Mouse (Mus musculus): Measurements from ENCODE around the gene Fgf3.

Gene Fgf3

DNA sequence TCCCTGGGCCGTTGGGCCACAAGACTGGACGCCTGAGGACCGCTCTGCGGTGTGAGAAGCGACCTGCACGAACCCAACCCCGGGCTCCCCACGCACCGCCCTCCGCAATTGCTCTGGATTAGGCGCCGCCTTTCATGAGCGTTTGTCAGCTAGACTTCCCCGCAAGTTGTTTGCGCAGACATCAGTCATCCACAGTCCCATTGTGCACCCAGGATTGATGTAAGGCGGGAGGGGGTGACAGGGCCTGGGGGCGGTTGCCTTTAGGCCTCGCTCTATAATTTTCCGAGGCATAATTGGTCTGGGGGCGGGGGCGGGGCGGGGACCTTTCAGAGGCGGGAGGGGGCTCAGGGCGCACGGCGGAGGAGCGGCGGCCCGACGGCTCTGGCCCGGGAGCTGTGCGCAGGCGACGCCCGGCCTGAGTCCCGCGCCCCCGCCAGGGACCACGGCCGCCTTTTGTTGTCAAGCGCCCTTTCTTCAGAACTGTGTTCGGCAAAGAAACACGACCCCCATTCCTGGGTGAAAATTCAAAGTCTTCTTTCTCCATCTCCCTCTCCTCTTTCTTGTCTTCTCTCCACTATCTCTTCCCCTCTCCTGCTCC, at the start of gene Fgf3:
TSS of gene Fgf3 (plus strand) at position 193 of the 598 bp plus-strand sequence.
- DNase-seq (ENCODE audit: low spot score), result no peak

DNA sequence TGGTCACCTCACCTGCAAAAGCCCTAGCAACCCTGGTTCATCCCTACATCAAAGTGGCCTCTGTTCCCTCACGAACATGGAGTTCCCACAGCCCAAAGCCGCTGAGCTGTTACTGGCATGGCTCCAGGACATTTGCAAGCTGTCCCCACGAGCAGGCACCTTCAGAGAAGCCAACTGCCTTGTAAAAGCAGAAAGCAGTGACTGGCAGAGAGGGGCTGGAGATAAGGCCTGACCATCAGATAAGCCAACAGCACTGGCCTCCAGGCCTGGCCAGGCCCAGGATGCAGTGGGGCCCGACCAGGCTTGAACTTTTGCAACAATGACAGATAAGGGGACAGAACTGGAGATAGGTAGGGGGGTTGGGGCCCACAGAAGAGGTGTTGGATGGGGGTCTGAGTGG, 49.3 kb upstream of the Fgf3 start:
- DNase-seq (ENCODE audit: low spot score), result peak; percentile 48

DNA sequence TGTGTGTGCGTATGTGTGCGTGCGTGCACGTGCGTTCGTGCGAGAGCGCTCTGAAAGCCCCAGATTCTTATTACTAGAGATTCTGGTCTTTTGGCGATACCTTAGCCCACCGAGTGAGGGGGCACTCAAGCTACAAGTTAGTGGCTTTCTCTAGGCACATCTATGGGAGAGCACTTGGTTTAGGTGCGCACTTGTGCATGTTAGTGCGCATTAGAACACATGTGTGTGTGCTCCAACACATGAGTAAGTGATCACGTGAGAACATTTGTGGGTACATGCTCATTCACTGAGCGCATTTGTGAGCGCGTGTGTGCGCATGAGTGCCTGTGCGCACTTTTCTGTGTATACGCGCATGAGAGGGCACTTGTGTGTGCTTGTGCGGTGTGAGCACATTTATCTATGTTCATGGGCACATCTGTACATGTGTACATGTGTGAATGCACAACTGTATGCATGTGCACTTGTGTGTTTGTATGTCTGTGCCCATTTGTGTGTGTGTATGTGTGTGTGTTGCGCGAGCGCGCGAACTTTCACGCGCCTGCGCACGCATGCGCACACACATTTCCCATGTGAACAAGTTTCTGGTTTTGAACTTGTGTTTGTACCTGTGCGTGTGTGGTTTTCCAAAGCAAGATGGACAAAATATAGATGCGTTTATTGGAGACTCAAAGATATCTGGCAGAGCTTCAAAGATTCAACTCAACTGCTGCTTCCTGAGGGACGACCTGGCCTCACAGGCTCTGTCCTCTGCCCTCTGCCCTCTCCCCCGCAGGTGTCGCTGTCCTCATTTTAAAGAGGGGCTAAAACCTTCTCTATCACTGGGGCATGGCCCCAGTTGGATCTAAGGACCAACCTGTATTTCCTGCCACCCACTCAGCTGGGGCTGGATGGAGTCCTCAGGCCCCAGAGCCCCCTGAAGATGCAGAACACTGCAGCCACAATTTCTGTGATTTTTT, 48.0 kb upstream of the Fgf3 start:
- no peak for DNase-seq (ENCODE audit: low spot score)

GRCm38 (mm10) chr7:144791426-144791825, 46.5 kb upstream of the Fgf3 start:
- no peak for DNase-seq (ENCODE audit: low spot score)

DNA sequence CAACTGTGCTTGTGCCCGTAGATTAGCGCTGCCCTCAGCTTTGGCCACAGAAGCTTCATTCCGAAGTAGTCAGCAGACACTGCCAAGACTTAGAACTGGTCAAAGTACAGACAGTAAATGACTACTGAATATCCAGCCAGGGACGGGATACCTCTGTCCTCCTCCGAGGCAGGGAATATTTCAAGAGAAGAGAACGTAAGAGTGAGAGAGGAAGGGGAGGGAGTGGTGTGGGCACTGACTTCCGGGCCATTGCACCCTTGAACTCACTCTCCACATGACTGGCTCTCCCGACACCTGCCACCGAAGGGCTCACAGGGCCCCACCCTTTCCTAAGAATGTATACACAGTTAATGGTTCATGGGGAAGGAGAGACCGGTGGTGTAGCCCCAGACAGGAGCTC, 44.6 kb upstream of the Fgf3 start:
- DNase-seq (ENCODE audit: low spot score), result no peak

- peak; percentile 73 for DNase-seq (ENCODE audit: low spot score)
Measured at GRCm38 (mm10) chr7:144795976-144796474, 41.9 kb upstream of the Fgf3 start.

DNA sequence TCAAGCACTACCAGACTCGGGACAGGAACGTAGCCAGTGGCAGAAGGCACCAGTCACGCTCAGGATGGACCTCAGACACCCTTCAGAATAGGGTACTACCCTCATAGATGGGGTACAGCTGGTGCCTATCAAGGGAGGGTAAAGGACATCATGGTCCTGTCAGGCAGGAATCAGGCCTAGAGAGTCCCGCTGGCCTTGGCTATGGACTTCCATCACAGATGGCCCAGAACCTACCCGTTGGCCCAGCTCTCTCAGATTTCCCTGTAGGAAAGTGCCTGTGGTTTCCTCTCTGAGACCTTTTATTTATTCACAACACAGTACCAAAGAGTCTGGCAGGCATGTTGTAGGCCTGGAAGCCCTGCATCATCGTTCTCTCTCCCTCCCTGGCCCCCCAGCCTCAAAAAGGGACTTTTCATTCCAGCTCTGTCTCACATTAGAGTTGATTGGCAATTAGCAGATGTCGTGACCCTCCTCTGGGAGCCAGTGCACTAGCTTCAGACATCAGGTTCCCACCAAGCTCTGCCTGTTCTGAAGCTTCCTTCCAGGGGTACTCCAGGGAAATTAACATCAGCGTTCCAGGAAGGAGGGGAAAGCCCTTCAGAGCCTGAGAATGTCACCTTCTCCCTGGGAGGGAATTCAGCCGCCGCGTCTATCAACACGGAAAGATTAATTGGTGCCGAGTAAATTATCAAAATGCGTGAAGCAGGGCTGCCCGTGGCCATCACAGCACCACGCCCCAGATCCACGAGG, 40.7 kb upstream of the Fgf3 start:
- DNase-seq (ENCODE audit: low spot score), result no peak

GRCm38 (mm10) chr7:144798471-144798870, 39.4 kb upstream of the Fgf3 start:
- DNase-seq (ENCODE audit: low spot score), result no peak

- DNase-seq (ENCODE audit: low spot score), result no peak
Measured at GRCm38 (mm10) chr7:144807036-144807435, 30.8 kb upstream of the Fgf3 start.

DNA sequence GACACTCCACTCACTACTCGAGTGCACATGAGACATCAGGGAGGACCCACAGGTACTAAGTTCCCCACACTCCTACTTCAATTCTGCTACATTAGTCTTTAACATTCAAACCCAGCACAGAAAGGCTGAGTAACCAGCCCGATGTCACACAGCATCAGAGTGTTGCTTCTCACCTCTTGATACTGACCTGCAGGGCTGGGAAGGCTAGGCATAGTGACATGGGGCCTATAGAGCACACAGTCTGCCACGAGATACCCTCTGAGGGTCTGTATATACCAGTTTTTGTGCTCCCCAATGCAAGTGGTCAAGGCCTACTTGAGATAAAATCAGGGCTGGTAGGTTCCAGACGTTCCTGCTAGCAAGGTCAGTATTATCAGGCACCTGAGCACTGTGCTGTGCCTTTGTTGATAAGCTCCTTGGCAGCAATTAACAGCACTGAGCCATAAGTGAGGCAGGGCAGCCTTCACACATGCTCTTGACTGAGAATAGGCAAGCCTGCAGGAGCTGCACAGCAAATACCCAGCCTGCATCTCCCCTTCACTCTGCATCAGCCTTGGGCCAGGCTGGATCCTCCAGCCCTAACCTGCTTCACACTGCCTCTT, 29.8 kb upstream of the Fgf3 start:
- no peak for DNase-seq (ENCODE audit: low spot score)

GRCm38 (mm10) chr7:144811521-144811920, 26.4 kb upstream of the Fgf3 start:
- DNase-seq (ENCODE audit: low spot score), result no peak

DNA sequence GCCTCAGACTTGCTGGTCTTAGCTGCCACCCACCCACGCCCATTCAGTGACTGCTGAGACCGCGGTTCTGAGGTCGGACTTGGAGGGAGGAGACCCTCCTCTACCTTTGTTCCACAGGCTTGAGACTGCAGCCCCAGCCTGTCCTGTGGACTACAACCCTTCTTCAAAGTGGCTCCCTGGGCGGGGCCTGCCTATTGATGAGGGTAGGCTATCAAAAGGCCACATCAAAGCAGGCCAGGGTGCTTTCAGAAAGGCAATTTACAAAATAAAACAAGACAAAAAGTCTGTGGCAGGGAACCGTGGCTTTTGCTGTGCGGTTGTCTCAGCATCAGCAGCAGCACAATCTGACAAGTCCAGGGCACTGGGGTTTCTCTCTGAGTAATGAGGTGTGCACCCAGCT, 16.0 kb upstream of the Fgf3 start:
- DNase-seq (ENCODE audit: low spot score), result no peak

DNA sequence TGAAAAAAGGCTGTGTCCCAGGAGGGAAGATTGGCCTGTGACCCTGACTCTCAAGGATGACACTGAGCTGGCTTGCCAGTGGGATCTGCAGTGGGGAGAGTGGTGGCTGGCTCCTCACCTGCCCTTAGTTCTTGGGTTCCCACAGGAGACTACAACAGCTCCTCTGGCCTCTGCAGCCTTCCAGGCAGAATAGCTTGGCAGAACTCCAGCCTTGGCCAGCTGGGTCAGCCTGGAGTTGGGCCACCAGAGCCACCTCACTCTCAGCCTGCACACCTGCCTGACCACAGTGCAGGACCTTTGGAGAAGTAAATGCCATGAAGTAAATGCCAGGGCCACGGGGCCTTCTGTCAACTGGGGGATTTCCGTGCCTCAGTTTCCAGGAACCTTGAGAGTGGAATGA, 13.9 kb upstream of the Fgf3 start:
- no peak for DNase-seq (ENCODE audit: low spot score)

- DNase-seq (ENCODE audit: low spot score), result no peak
Measured at GRCm38 (mm10) chr7:144828369-144828768, 9.5 kb upstream of the Fgf3 start.

GRCm38 (mm10) chr7:144838522-144839503, 930 bp downstream of the Fgf3 start:
- DNase-seq (ENCODE audit: low spot score), result peak; percentile 3

- peak; percentile 7 for DNase-seq (ENCODE audit: low spot score)
Measured at GRCm38 (mm10) chr7:144846158-144846557, 8.3 kb downstream of the Fgf3 start.

- DNase-seq (ENCODE audit: low spot score), result no peak
Measured at GRCm38 (mm10) chr7:144847067-144847466, 9.2 kb downstream of the Fgf3 start, which contains the start of gene Fgf4. Gene Fgf4 (plus strand): TSS chr7:144847367.

DNA sequence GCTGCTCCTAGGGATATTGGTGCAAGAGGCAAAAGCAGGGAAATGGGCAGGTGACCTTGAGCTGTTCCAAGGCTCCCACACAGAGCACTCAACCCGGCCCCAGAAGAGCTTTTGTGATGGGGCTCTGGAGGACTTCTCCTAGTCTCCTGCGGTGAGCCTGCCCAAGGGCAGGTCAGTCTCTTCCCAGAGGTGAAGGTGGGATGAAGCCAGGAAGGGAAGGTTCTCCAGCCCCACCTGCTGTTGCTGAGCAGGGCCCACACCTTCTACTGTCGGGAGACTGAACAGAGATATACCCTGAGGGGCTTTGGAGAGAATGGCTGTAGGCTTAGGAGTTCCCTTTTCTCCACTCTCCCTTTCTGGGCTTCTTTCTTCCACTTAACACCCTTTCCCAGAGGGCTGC, 13.4 kb downstream of the Fgf3 start:
- no peak for DNase-seq (ENCODE audit: low spot score)

DNA sequence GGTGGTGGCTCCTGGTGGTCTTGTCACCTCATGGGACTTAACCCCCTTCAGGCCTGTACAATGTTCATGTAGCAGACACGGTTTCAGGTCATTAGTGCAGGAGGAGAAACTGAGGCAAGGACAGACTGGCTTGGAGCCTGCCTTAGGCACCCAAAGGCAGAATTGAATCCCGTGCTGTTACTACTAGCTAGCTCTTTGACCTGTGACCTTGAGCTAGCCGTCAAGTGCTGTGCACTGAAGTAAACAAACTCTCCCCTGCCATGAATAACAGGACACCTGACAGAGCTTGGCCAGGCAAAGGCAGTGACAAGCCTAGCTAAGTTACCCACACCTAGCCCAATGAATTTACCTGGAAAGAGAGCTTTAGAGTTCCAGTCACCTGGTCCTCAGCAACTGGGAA, 17.1 kb downstream of the Fgf3 start:
- no peak for DNase-seq (ENCODE audit: low spot score)

GRCm38 (mm10) chr7:144857158-144857557, 19.3 kb downstream of the Fgf3 start:
- no peak for DNase-seq (ENCODE audit: low spot score)

DNA sequence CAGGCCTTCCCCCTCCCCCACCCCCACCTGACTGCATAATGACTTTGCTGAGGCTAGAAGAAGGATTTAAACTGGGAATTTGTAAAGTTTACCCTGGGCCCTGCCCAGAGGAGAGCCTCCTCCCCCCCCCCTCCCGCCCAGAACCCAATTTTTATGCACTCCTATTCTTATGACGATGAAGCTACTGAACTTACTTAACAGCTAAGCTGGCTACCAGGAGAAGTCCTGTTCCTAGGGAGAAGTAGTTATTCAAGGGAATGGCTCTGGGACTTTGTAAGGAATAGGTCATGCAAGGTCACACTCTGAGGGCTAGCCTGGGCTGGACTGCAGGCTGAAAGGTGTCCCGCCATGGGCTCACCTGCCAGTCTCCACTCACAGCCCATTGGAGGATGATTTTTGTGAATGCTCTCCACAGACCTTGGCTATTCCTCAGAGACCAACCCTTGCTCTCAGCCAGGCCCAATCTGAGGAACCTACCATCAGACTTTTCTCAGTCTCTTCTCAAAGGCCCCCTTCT, 20.0 kb downstream of the Fgf3 start:
- DNase-seq (ENCODE audit: low spot score), result no peak
